Mouse (Mus musculus): Measurements from ENCODE around the gene Bcl9. TPM values are rescaled to one million over a fixed set of nuclear protein-coding genes. Genes with fewer than 3 reads are reported as not detected.

Gene Bcl9
- total RNA-seq, 2 experiments from 2014 or later: 3.0 to 3.9 TPM

- no peak overlapping the region for H3K27ac ChIP-seq
- no peak overlapping the region for H3K4me3 ChIP-seq
- DNase-seq: no peak
- no peak for TF ChIP-seq CTCF (IDR thresholded peaks at IDR 0.05)
- intact Hi-C loops (cut with DNase I): no loop called here
Measured at GRCm38 (mm10) chr3:97281426-97281825, 16.3 kb downstream of the Bcl9 start.

GRCm38 (mm10) chr3:97275708-97276107 lies 22.0 kb downstream of the Bcl9 start:
- intact Hi-C loops (cut with DNase I): no loop called here
- no peak overlapping the region for H3K27ac ChIP-seq

GRCm38 (mm10) chr3:97274516-97275230 lies 23.0 kb downstream of the Bcl9 start:
- intact Hi-C loops (cut with DNase I): no loop called here
- no peak for TF ChIP-seq CTCF (IDR thresholded peaks at IDR 0.05)
- no peak overlapping the region for H3K4me3 ChIP-seq
- no peak for DNase-seq
- H3K27ac ChIP-seq: no peak overlapping the region

More at GRCm38 (mm10) chr3:97275708-97276107, 22.0 kb downstream of the Bcl9 start:
- no peak for DNase-seq
- H3K4me3 ChIP-seq: no peak overlapping the region
- no peak for TF ChIP-seq CTCF (IDR thresholded peaks at IDR 0.05)

GRCm38 (mm10) chr3:97273876-97274275 lies 23.8 kb downstream of the Bcl9 start:
- DNase-seq: no peak
- TF ChIP-seq CTCF (IDR thresholded peaks at IDR 0.05): no peak
- Histone ChIP-seq H3K27ac (no peak overlapping the region), H3K4me3 (no peak overlapping the region)
- intact Hi-C loops (cut with DNase I): no loop called here

- no peak for DNase-seq
- intact Hi-C loops (cut with DNase I): no loop called here
- Histone ChIP-seq H3K27ac (no peak overlapping the region), H3K4me3 (no peak overlapping the region)
- TF ChIP-seq CTCF (IDR thresholded peaks at IDR 0.05): no peak
Measured at GRCm38 (mm10) chr3:97265667-97266415, 31.9 kb downstream of the Bcl9 start.

GRCm38 (mm10) chr3:97262235-97262634 lies 35.5 kb downstream of the Bcl9 start:
- DNase-seq: no peak
- intact Hi-C loops (cut with DNase I): no loop called here

GRCm38 (mm10) chr3:97255706-97256339 lies 41.9 kb downstream of the Bcl9 start:
- DNase-seq: no peak
- intact Hi-C loops (cut with DNase I): no loop called here
- no peak for TF ChIP-seq CTCF (IDR thresholded peaks at IDR 0.05)
- Histone ChIP-seq H3K27ac (no peak overlapping the region), H3K4me3 (no peak overlapping the region)

More at GRCm38 (mm10) chr3:97262235-97262634, 35.5 kb downstream of the Bcl9 start:
- TF ChIP-seq CTCF (IDR thresholded peaks at IDR 0.05): no peak; the same call in 1 of the 2 replicates
- Histone ChIP-seq H3K27ac (no peak overlapping the region), H3K4me3 (no peak overlapping the region)

- H3K4me3 ChIP-seq: no peak overlapping the region
- DNase-seq: no peak
- intact Hi-C loops (cut with DNase I): no loop called here
- H3K27ac ChIP-seq: no peak overlapping the region
- TF ChIP-seq CTCF (IDR thresholded peaks at IDR 0.05): no peak
Measured at GRCm38 (mm10) chr3:97254861-97255465, 42.8 kb downstream of the Bcl9 start.

GRCm38 (mm10) chr3:97253823-97254600 lies 43.7 kb downstream of the Bcl9 start:
- no peak overlapping the region for H3K4me3 ChIP-seq

GRCm38 (mm10) chr3:97252896-97253295 lies 44.8 kb downstream of the Bcl9 start:
- Histone ChIP-seq H3K27ac (no peak overlapping the region), H3K4me3 (no peak overlapping the region)
- TF ChIP-seq CTCF (IDR thresholded peaks at IDR 0.05): no peak
- intact Hi-C loops (cut with DNase I): no loop called here
- DNase-seq: no peak

More at GRCm38 (mm10) chr3:97253823-97254600, 43.7 kb downstream of the Bcl9 start:
- no peak overlapping the region for H3K27ac ChIP-seq
- intact Hi-C loops (cut with DNase I): no loop called here
- no peak for DNase-seq
- TF ChIP-seq CTCF (IDR thresholded peaks at IDR 0.05): no peak

- intact Hi-C loops (cut with DNase I): no loop called here
- no peak for DNase-seq
- Histone ChIP-seq H3K27ac (no peak overlapping the region), H3K4me3 (no peak overlapping the region)
- TF ChIP-seq CTCF (IDR thresholded peaks at IDR 0.05): no peak
Measured at GRCm38 (mm10) chr3:97242629-97243167, 55.0 kb downstream of the Bcl9 start.

- H3K27ac ChIP-seq: no peak overlapping the region
- intact Hi-C loops (cut with DNase I): no loop called here
- no peak for DNase-seq
- no peak for TF ChIP-seq CTCF (IDR thresholded peaks at IDR 0.05)
- H3K4me3 ChIP-seq: no peak overlapping the region
Measured at GRCm38 (mm10) chr3:97241826-97242225, 55.9 kb downstream of the Bcl9 start.
